Mouse (Mus musculus) B cell, adult 67 days (primary cell): Measurements from ENCODE around the gene Tas2r105. TPM values are rescaled to one million over a fixed set of nuclear protein-coding genes. Genes with fewer than 3 reads are reported as not detected.

Experiments used
- total RNA-seq, 2 experiments: library from RNA; stranded (reverse); gene quantifications; 4 replicates each; pipeline ENCODE4 v1.2.4; 2023

The Tas2r105 gene
- total RNA-seq = not detected

GRCm38 (mm10) chr6:131687395-131687794, at the start of gene Tas2r105:
TSS of gene Tas2r105 (minus strand) at chr6:131687495.

GRCm38 (mm10) chr6:131689963-131690362, 2.7 kb upstream of the Tas2r105 start, which contains the start of gene Tas2r114:
TSS of gene Tas2r114 (minus strand) at chr6:131690063.

GRCm38 (mm10) chr6:131685644-131686043, 1.7 kb downstream of the Tas2r105 start, which contains the start of gene Tas2r104:
TSS of gene Tas2r104 (minus strand) at chr6:131685744.

GRCm38 (mm10) chr6:131678786-131679185, 8.5 kb downstream of the Tas2r105 start, which contains the start of gene Tas2r106:
TSS of gene Tas2r106 (minus strand) at chr6:131678886.

GRCm38 (mm10) chr6:131660049-131660448, 27.2 kb downstream of the Tas2r105 start, which contains the start of gene Tas2r107:
TSS of gene Tas2r107 (minus strand) at chr6:131660149.

Other genes starting within 250 kb of the Tas2r105 start
- gene 5430401F13Rik, start 201.1 kb downstream of the Tas2r105 start, total RNA-seq = not detected
- gene Gm6619, start 201.1 kb downstream of the Tas2r105 start, total RNA-seq = not detected
- not detected for gene Tas2r130, start 56.6 kb downstream of the Tas2r105 start, total RNA-seq
- not detected for gene Tas2r107, start 27.3 kb downstream of the Tas2r105 start, total RNA-seq
- not detected for gene Tas2r106, start 8.6 kb downstream of the Tas2r105 start, total RNA-seq
- gene Tas2r104, start 1.8 kb downstream of the Tas2r105 start, total RNA-seq = not detected
- gene Tas2r114, start 2.6 kb upstream of the Tas2r105 start, total RNA-seq = not detected